Mouse (Mus musculus) kidney, embryonic 14.5 days (tissue): ENCODE results near the gene Cct7. TPM values are rescaled to one million over a fixed set of nuclear protein-coding genes. Genes with fewer than 3 reads are reported as not detected.
"Not testable (repeated sequence)": the region's sequence is repeated elsewhere in the genome, so short reads cannot be mapped to it uniquely, and the experiment has no call there.

Experiments
- ATAC-seq: fragments of 200-750 bp; cut with Nextera tagmentation; 2 replicates; pipeline ENCODE4 v1.8.0; 2017; ENCODE audit warnings: moderate number of reproducible peaks, mild to moderate bottlenecking, moderate TSS enrichment, moderate library complexity; ENCODE audit not compliant: low FRiP score, low TSS enrichment
- H3K27ac ChIP-seq: fragments of 300-500 bp; sonication (generic); 2 replicates; pipeline ENCODE4 v1.5.1; 2014; ENCODE audit warnings: low read depth, mild to moderate bottlenecking, low read length, moderate library complexity, mixed read lengths
- H3K27me3 ChIP-seq: fragments of 300-500 bp; sonication (generic); 2 replicates; pipeline ENCODE4 v1.6.1; 2014; ENCODE audit warnings: mild to moderate bottlenecking, low read length; ENCODE audit not compliant: control insufficient read depth, insufficient read depth
- H3K36me3 ChIP-seq: fragments of 300-500 bp; sonication (generic); 2 replicates; pipeline ENCODE4 v1.6.1; 2014; ENCODE audit warnings: low read length, mixed read lengths; ENCODE audit not compliant: control insufficient read depth, insufficient read depth
- H3K4me1 ChIP-seq: fragments of 300-500 bp; sonication (generic); 2 replicates; pipeline ENCODE4 v1.6.1; 2014; ENCODE audit warnings: low read length, mixed read lengths; ENCODE audit not compliant: control insufficient read depth, insufficient read depth
- H3K4me2 ChIP-seq: fragments of 300-500 bp; sonication (generic); replicated peaks from 2 replicates; pipeline ENCODE4 v1.6.1; 2014; ENCODE audit warnings: low read depth, mild to moderate bottlenecking, low read length
- H3K4me3 ChIP-seq: fragments of 300-500 bp; sonication (generic); 2 replicates; pipeline ENCODE4 v1.5.1; 2014; ENCODE audit warnings: mild to moderate bottlenecking, low read length
- H3K9ac ChIP-seq: fragments of 300-500 bp; sonication (generic); 2 replicates; pipeline ENCODE4 v1.6.1; 2014; ENCODE audit warnings: low read depth, mild to moderate bottlenecking, low read length, moderate library complexity
- H3K9me3 ChIP-seq: fragments of 300-500 bp; sonication (generic); 2 replicates; pipeline ENCODE4 v1.6.1; 2016; ENCODE audit warnings: low read length; ENCODE audit not compliant: control insufficient read depth
- WGBS: fragments of 180-500 bp; shearing (Covaris S2); extraction: QIAGEN DNeasy Blood & Tissue Kit; methylation state at CpG from one replicate; pipeline ENCODE4 v1.1.7; 2014; 5-methylcytosine and 5-hydroxymethylcytosine counted together
- polyA plus RNA-seq: library from polyadenylated mRNA; unstranded; fragments of >200 nt; fragmentation: Nextera tagmentation; extraction: Ambion mirVana; gene quantifications from 2 replicates; pipeline ENCODE4 v1.2.1, GENCODE M21; 2014

The Cct7 gene
- polyA plus RNA-seq, 1 experiment from 2014 or later = 576 TPM

- no peaks in the 10 kb centered on the region for H3K27me3 ChIP-seq
- H3K9ac ChIP-seq = no peak overlapping the region
- H3K36me3 ChIP-seq = peaks cover 57% of the 10 kb centered on the region
- peaks cover 7% of the 10 kb centered on the region; the same call in 1 of the 2 replicates for H3K4me1 ChIP-seq
- 41% methylated on average over 5 of the region's 5 CpGs for WGBS
- H3K27ac ChIP-seq = peak overlapping the region; percentile 8; the same call in 1 of the 2 replicates
- no peaks in the 10 kb centered on the region for H3K9me3 ChIP-seq
- peak; percentile 85 for ATAC-seq
- no peak overlapping the region for H3K4me3 ChIP-seq
- no peak overlapping the region for H3K4me2 ChIP-seq
Measured at GRCm38 (mm10) chr6:85445286-85445685, 6.0 kb upstream of the Cct7 start.

GRCm38 (mm10) chr6:85447351-85447750, 4.0 kb upstream of the Cct7 start:
- no peak for ATAC-seq
- WGBS = 87% methylated on average over 6 of the region's 6 CpGs
- no peaks in the 10 kb centered on the region for H3K9me3 ChIP-seq

DNA sequence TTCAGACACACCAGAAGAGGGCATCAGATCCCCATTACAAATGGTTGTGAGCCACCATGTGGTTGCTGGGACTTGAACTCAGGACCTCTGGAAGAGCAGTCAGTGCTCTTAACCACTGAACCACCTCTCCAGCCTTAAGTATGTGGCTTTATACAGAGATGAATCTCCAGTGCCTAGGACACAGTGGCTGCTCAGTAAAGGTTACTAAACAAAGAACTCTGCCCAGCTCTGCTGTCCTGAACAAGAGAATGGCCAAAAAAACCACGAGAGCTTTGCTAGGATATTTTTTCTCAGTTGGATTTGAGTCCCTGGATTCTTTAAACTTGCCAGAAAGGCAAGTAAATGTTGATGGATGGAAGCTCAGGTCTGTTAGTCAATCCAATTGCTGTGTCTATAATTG, 1.2 kb upstream of the Cct7 start:
- H3K4me2 ChIP-seq = peak overlapping the region; percentile 85
- not testable (repeated sequence) for H3K9ac ChIP-seq, H3K4me3 ChIP-seq, ATAC-seq, H3K9me3 ChIP-seq, H3K27ac ChIP-seq, H3K27me3 ChIP-seq
- 65% methylated on average over 1 of the region's 1 CpGs for WGBS
- peaks cover 13% of the 10 kb centered on the region; the same call in 1 of the 2 replicates for H3K4me1 ChIP-seq
- peaks cover 21% of the 10 kb centered on the region for H3K36me3 ChIP-seq

More at GRCm38 (mm10) chr6:85447351-85447750, 4.0 kb upstream of the Cct7 start:
- Histone ChIP-seq H3K9ac (no peak overlapping the region), H3K27me3 (no peaks in the 10 kb centered on the region), H3K4me1 (peaks cover 7% of the 10 kb centered on the region; the same call in 1 of the 2 replicates), H3K27ac (no peak overlapping the region), H3K4me2 (no peak overlapping the region), H3K4me3 (no peak overlapping the region), H3K36me3 (peaks cover 38% of the 10 kb centered on the region)

DNA sequence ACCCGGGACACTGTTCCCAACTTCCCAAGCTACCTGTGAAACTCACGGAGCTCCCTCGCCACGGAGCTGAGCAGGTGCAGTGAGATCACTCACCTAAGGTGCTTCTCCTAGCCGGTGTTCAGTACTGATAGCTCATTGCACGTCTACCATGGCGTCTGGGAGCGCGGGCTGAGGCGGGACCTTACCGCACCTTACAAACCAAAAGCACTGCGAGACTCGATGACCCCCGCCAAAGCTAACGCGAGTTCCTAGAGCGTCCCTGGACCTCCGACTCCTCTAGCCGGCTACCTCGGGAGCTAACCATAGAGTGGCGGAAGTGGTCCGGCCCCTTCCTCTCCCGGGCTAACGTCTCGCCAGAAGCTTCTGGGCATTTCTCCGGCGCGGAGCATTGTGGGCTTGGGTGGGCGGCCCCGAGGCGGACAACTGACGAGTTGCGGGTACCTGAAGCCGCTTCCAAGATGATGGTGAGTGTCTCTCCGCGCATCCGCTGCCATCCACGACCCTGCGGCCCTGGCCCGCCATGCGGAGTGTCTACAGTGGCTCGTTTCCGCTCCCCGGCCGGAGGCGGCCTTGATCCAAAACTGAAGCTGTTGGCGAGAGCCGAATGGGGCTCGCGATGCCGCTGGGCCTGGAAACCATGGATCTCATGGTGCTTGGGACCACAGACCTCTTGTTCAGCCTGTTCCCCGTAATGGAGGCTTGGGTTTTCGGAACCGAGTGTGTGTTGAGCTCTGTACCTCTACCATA, 523 bp downstream of the Cct7 start, which contains the start of gene Pradc1:
Pradc1 (minus strand) TSS at position 307 of the 747 bp plus-strand sequence.
- Histone ChIP-seq H3K27me3 (no peaks in the 10 kb centered on the region), H3K36me3 (peaks cover 8% of the 10 kb centered on the region; the same call in 1 of the 2 replicates), H3K4me2 (peak within 1 kb of the TSS; percentile 90), H3K27ac (peak within 1 kb of the TSS; percentile 93), H3K4me1 (peaks cover 17% of the 10 kb centered on the region), H3K4me3 (peak within 1 kb of the TSS; percentile 63), H3K9me3 (no peaks in the 10 kb centered on the region), H3K9ac (peak within 1 kb of the TSS; percentile 82)
- peak; percentile 89 for ATAC-seq
- under 1% methylated on average over 53 of the region's 54 CpGs for WGBS

DNA sequence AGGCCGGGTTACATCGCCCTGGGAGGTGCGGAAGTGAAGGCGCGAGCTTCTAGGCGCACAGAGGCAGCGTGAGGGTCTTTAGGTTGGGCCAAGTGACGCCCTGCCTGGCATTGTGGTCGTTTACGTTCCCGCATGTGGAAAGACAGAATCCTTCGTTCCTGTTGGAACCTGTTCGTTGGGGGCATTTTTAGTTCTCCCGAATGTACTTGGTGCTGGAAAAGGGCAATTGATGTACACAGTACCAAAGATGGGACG, 1.0 kb downstream of the Cct7 start:
- ATAC-seq = no peak

GRCm38 (mm10) chr6:85452816-85453215, 1.5 kb downstream of the Cct7 start:
- no peak for ATAC-seq
- Histone ChIP-seq H3K9ac (peak overlapping the region; percentile 77), H3K27ac (no peak overlapping the region), H3K27me3 (no peaks in the 10 kb centered on the region), H3K4me2 (peak overlapping the region; percentile 90), H3K9me3 (no peaks in the 10 kb centered on the region), H3K4me1 (peaks cover 17% of the 10 kb centered on the region), H3K4me3 (peak overlapping the region; percentile 63), H3K36me3 (0 out of 2 replicates have a peak, but pooled peaks cover 3% of the 10 kb centered on the region)
- WGBS = 6% methylated on average over 7 of the region's 7 CpGs

More for the DNA sequence above, 1.0 kb downstream of the Cct7 start:
- H3K4me2 ChIP-seq = peak overlapping the region; percentile 90
- peak overlapping the region; percentile 63 for H3K4me3 ChIP-seq
- H3K27ac ChIP-seq = peak overlapping the region; percentile 93; the same call in 1 of the 2 replicates
- H3K36me3 ChIP-seq = peaks cover 4% of the 10 kb centered on the region; the same call in 1 of the 2 replicates
- no peaks in the 10 kb centered on the region for H3K9me3 ChIP-seq
- WGBS = 0% methylated on average over 15 of the region's 15 CpGs
- peaks cover 17% of the 10 kb centered on the region for H3K4me1 ChIP-seq
- H3K27me3 ChIP-seq = no peaks in the 10 kb centered on the region
- peak overlapping the region; percentile 77 for H3K9ac ChIP-seq

DNA sequence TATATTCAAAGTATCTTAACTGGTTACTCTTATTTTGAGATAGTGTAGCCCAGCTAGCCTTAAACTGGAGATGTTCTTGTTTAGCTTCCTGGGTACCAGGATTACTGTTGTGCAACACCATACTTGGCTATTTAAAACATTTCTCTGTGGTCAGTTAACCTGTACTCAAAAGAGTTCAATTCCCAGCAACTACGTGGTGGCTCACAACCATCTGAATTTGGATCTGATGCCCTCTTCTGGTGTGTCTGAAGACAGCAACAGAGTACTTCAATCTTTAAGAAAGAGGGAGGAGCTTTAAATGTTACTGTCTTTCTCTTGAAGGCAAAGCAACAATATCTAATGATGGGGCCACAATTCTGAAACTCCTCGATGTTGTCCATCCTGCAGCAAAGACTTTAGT, 8.3 kb downstream of the Cct7 start:
- ATAC-seq = no peak
- no peak overlapping the region for H3K9ac ChIP-seq
- no peak overlapping the region for H3K4me3 ChIP-seq
- no peak overlapping the region for H3K4me2 ChIP-seq
- peaks cover 57% of the 10 kb centered on the region for H3K36me3 ChIP-seq
- no peak overlapping the region for H3K27ac ChIP-seq
- no peaks in the 10 kb centered on the region for H3K9me3 ChIP-seq
- 81% methylated on average over 2 of the region's 2 CpGs for WGBS
- peaks cover 4% of the 10 kb centered on the region; the same call in 1 of the 2 replicates for H3K4me1 ChIP-seq
- no peaks in the 10 kb centered on the region for H3K27me3 ChIP-seq

GRCm38 (mm10) chr6:85465381-85465780, 14.1 kb downstream of the Cct7 start:
- no peaks in the 10 kb centered on the region for H3K9me3 ChIP-seq
- no peaks in the 10 kb centered on the region for H3K4me1 ChIP-seq
- no peak overlapping the region for H3K27ac ChIP-seq
- H3K27me3 ChIP-seq = no peaks in the 10 kb centered on the region
- no peak for ATAC-seq
- H3K4me2 ChIP-seq = no peak overlapping the region
- no peak overlapping the region for H3K9ac ChIP-seq
- no peak overlapping the region for H3K4me3 ChIP-seq
- peaks cover 96% of the 10 kb centered on the region for H3K36me3 ChIP-seq

- Histone ChIP-seq H3K9me3 (no peaks in the 10 kb centered on the region), H3K27me3 (no peaks in the 10 kb centered on the region), H3K4me3 (no peak overlapping the region), H3K9ac (no peak overlapping the region), H3K36me3 (peaks cover 52% of the 10 kb centered on the region), H3K27ac (no peak overlapping the region), H3K4me2 (no peak overlapping the region), H3K4me1 (no peaks in the 10 kb centered on the region)
- ATAC-seq = no peak
- 76% methylated on average over 5 of the region's 5 CpGs for WGBS
Measured at GRCm38 (mm10) chr6:85469660-85470430, 18.5 kb downstream of the Cct7 start.
